Mouse (Mus musculus) cerebellum, adult 11 months (tissue): ENCODE data around the gene Gpr137.
A peak's percentile ranks its signal among the peaks of the same experiment; 100 is the strongest.

Experiments
- DNase-seq: peaks from one replicate; pipeline ENCODE4 v3.0.0; 2022

The Gpr137 gene

DNA sequence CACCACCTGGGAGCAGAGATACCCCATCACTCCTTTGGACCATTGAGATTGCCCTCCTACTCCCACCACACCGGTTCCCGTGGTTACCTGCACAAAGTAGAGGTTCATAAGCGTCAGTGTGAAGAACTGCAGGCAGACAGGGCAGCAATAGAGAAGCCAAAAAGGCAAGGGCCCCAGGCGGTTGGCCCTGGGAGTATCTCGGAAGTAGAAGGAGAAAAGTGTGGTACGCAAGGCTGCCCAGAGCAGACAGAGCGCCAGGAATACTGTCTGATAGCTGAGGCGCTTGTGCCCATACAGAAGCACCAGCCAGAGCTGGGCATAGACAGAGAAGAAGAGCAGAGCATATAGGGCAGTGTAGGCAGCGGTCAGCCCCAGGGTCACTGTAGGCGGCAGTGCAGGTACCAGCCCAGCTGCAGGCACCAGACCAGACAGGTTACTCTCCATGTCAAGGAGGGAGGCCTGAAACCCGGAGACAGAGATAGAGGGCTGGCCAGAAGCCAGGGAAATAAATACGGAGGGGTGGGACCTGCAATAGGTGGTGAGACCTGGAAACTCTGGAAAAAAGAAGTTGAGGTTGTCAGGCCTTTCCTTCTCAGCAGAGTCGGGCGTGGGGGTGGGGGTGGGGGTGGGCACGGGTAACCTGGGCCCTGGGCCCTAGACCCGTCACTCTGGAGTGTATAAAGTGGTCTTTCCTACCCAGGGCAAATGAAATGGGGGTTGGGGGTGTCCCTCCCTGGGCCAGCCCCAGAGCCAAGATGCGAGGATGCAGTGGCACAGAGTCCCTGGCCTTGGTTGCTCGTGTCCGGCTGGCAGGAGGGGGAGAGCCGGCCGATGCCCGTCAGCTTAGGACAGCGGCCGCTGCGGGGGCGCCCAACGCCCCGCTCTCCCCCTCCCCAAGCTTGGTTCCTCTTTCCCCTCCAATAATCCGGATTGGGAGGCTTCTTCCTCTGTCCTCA, 1.6 kb downstream of the Gpr137 start:
- peak; percentile 51 for DNase-seq

DNA sequence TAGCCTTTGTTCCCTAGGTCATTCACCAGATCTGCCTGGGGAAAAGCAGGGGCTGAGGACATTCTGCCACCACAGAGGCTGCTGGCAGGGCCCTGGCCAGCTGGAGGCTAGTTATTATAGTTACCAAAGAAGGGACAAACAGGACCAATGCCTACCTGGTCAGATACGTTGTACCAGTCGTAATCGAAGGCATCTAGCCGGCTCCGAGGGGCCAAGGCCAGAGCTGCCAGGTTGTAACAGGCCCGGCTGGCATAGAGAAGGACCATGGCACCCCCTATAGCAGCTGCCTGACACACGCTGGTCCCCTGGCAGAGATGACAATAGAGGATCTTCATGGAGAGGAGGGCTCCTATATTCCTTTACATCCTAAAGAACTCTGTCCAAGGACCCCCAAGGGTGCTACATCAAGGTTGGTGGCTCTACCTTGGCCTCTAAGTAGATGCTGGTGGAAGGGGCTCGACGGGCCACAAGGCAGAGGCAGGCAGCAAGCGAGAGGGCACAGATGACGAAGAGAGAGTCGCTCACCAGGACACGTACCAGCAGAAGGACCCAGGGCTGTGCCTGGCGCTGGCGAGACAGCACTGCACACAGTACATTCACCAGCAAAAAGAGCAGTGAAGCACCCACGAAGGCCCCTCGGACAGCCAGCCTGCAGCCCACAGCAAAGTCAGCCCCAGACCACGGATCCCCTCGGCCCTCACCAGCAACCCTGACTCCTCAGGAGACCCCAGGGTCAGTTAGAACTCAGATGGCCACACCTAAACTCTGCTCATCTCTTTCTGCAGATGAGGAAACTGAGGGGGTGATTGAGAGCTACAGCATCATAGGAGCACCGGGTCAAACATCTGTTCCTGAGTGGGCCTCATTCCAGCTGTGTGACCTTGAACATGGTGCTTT, 2.9 kb downstream of the Gpr137 start:
- no peak for DNase-seq

DNA sequence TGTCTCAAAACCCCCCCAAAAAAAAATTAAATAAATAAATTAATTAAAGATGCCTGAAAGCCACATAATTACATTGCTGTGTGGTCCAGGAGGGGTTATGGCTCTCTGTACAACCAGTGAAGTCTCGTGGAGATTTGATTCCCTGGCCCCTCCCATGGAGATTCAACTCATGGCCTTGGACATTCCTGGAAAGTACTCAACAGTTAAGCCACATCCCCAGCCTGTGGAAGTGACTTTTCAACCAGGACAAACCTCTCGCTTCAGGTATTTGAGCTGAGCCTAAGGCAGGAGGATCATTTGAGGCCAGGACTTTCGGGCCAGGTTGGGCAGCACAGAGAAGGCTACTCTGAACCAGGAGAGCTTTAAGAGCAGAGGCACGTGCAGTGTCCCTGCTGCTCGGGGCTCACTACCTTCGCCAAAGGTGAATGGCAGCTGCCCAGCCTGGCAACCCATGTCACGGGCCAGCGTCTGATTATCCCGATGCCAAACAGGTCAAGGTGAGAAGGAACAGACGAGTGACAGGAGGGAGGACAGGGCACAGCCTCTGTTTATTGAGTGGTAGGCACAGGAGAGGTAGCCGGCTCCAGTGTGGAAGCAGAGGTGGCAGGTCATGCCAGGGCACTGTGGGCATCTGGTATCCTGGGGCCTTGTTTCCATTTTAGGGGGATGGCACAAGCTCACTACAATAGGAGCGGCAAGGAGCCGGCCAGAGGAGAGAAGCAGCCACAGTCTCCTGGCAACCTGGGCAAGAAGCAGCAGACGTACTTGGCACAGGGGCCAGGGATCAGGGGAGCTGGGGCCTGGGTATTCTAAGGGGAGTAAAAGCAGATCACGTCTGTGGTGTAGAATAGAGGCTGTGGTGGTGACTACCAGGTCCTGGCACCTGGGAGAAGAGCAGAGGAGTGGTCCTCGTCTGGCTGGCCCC, 4.5 kb downstream of the Gpr137 start:
- peak; percentile 69 for DNase-seq

DNA sequence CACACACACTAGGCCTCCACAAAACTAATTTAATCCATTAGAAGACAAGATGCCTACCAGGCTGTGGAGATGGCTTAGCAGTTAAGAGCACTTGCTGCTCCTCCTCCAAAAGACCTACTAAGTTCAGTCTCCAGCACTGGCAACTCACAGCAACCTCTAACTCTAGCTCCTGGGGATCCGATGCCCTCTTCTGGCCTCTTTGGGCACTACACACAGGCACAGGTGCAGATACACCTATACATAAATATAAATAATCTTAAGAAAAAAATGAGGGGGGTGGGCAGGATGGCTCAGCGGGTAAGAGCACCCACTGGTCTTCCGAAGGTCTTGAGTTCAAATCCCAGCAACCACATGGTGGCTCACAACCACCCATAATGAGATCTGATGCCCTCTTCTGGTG, 6.0 kb downstream of the Gpr137 start:
- DNase-seq, result no peak

DNA sequence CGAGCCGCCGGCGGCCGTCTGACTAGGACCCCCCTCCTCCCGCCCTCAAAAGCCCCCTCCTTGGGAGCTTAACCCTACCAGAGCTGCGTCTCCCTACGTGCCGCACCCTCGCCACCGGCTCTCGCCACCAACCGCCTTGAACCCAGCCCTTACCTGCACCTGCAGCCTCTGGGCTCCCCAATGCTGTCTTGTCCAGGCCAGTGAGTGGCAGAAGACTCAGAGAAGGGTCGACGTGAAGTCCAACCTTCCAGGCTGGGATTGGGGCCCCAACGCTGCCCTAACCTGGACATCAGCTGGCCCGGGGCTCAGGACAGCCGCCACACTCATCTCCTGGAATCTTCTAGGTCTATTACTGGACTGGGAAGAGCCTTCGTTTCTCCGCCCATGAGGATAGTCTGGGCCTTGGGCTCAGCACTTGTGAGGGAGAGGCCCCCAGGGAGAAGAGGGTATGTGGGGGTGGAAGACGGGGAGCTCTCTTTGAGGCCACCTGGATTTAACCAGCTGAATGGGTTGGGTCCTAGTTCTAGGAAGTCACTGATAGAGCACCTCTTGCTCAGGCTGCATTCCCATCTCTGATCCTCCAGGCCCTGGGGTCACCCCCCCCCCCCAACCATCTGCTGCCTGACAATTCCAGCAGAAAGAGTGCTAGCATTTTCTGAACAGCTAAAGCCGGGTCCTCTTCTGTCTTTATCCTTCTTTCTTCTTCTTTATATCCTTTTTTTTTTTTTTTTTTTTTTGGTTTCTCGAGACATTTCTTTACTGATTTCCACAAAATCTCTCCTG, 7.9 kb downstream of the Gpr137 start, which contains the start of gene Kcnk4:
TSS of gene Kcnk4 (minus strand) at position 321 of the 783 bp plus-strand sequence.
- no peak for DNase-seq

DNA sequence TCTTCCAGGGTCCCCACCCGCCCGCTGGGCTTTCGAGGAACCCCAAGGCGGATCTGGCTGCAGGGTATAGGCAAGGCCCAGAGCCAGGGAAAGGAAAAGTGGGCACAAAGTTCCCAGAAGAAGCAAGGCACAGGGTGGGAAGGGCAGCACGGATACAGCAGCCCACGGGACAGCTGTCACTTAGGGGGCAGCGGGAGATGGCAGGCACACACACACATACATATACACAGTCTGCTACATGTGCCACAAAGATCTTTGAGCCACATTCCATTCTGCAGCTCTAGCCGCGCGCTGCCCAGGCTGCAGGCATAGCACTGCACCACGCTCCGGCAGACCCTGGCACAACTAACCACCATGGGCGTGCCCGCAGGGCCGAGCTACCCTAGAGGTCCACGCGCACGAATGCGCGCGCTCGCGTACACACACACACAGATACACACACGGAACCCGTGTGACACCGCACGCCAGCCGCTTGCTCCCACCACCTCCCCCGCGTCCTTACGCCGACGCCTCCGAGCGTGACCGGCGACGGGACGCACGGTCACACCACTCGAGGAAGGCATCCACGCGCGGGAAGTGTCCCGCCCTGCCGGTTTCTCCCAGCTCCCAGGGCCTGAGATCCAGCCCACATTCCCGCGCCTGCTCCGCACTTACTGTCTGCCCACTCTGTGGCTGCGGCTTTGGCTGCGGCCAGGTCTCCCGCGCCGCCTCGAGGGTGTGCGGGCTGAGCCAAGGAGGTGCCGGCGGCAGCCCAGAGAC, 8.7 kb downstream of the Gpr137 start:
- peak; percentile 70 for DNase-seq

DNA sequence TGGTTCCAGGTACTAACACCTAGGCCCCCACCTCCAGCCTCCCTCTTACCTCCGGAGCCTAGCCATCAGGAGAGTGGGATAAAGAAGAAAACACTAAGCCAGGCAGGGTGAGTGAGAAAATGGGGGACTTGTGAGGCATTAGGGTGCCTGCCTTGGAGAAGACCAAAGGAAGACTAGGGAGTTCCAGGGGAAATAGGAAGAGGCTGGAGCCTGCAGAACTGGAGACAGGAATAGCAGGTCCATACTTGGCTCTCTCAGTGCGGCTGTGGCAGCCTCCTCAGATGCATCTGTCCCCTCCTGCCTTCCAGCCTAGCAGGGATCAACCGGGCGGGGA, 9.2 kb downstream of the Gpr137 start:
- no peak for DNase-seq

DNA sequence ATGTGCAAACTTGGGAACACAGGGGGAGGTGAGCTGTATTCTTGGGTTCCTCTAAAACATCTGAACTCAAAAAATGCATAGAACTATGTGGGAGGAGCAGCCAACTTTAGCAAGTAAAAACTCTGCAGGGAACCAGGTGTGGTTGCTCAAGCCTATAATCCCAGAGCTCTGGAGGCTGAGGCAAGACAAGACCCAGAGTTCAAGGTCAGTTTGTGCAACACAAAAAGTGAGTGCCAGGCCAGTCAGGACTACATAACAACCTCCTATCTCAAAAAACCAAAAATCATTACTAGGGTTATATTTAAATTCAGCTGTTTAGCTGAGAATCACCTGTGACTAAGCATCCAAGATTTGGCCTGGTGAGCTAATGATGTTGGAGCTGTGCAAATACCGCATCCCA, 10.3 kb downstream of the Gpr137 start:
- no peak for DNase-seq

DNA sequence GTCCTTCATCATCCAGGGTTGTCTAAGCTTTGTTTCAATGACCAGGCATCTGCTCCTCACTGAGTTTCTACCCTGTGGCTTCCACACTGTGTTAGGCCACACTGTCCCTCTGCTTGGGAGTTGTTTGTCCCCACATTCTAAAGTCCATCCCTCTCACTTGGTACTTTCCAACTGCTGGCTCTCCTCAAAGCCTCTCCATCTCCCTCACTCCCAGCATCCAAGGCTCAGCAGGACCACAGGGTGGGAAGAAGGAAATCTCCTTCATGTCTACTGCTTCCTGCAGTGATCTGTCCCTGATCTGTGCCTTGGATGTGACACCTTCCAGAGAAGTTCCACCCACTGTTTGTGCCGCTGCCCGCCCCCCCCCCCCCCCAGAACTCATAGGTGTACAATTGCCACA, 11.3 kb downstream of the Gpr137 start:
- DNase-seq, result no peak

DNA sequence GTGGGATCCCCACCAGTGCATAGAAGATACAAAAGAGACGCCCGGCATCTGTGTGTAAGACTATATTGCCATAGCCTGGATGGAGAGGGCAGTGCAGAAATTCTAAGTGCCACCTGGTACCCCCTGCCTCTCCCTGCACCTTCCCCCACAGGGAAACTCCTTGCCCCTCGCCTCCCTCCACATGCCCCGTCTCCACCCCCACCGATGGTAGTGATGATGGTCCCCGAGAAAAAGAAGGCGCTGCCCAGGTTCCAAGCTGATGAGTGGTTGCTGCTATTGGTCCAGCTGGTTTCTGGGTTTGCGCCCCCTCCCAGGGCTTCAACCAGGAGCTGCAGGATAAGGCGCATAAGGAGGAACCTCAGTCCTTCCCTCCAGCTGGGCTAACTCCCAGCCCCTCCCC, 14.2 kb downstream of the Gpr137 start:
- no peak for DNase-seq

DNA sequence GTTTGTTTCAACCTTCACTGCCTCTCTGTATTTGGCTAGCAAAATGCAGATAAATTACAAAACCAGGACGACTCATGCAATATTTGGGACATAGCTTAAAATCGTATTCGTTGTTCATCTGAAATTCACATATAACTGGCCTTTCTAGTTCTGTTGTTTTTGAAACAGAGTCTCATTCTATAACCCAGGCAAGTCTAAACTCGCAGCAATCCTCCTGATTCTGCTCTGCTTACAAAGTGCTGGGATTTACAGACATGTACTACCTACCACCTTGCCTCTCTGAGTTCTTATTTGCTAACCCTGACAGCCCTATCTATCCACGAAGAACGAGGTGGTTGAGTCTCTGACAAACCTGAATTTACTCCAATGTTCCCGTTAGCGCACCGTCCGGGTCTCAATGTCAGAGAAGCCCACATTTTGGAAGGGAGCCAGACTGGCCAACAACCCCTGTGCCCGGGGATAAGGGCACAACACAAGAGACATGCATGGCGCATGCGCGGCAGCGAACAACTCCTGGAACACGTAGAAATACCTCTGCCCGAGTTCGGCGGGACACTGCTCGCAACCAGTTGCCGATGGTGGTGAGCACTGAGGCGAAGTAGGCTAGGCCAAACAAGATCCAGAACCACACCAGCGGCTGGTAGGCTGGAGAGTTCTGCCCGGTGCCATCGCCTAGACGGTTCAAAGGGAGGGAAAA, 15.6 kb downstream of the Gpr137 start:
- no peak for DNase-seq

DNA sequence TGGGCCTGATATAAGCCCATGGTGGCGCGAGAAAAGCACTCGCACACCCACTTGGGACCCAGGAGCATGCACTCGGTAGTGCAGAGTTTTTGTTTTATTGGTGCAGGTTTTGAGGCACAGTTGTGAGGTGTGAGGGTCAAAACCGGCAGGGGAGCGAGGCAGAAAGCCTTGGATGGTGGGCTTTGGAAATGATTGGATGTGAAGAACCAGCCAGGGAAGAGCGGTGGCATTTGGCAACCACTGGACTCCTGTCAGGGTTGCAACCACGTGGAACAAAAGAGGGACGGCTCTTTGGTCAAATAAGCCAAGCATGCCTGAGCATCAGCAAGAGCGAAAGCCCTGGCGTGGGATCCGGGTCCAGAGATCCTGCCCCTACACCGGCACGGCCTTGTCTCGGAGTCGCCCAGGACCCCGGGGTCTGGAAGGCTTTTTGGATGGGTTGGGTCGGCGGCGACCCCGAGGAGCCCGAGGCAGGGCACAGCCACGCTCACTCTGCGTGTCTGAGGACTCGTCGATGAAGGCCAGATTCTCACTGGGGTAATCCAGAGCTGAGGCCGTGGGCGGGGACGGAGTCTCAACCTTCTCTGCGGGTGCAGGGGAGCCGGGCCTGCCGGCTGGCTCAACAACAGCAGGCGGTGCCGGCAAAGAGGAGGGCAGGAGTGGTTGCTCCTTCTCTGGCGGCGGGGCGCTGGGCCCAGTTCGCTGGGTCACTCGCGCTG, 16.5 kb downstream of the Gpr137 start:
- DNase-seq, result no peak

DNA sequence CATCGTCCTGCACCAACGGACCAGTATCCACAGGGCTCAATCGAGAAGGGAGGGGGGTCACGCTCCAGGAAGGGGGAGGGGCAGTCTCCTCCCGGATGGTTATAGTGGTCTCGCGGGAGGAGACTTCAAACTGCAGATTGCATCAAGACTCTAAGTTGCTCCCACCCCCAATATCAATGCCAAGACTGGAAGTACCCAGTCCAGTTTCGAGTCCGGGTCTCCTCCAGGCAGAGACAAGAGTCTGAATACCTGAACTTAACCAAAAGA, 17.0 kb downstream of the Gpr137 start, which contains the start of gene Catsperz:
TSS of gene Catsperz (minus strand) at position 74 of the 267 bp plus-strand sequence.
- no peak for DNase-seq

DNA sequence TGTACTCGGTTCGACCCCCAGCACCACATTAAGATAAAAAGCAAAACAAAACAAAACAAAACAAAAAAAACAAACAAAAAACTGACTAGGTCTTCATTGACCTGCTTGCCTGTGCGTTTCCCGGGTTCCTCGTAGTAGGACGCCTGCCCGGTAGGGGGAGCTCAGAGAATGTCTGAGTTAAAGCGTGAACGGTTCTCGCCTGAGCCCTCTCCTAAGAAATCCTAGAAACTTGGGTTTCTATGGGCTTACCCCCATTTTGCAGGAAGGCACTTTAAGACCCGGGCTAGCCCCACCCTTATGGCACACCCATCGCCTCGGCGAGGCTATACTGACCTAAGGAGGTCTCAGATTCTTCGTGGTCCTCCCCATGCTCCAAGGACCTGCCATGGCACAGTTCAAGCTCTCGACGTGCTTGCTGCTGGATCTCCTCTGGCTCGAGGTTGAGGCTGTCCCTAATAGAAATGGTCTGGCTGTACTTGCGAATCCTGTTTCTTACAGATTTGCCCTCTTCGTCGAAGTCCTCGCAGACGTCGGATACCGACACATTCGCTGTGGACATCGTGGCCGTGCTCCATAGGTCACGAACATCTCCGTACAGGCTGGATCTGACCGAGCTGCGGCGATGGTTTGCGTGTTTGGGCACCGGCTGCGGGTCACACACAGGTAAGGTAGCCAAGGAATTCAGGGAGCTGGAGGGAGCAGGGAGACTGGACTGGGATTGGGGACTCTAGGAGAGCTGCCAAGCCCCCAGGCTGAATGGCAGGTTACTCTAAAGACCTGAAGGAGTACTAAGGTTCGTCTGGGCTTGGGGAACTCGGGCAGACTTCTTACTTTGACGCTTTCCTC, 17.6 kb downstream of the Gpr137 start:
- peak; percentile 87 for DNase-seq

DNA sequence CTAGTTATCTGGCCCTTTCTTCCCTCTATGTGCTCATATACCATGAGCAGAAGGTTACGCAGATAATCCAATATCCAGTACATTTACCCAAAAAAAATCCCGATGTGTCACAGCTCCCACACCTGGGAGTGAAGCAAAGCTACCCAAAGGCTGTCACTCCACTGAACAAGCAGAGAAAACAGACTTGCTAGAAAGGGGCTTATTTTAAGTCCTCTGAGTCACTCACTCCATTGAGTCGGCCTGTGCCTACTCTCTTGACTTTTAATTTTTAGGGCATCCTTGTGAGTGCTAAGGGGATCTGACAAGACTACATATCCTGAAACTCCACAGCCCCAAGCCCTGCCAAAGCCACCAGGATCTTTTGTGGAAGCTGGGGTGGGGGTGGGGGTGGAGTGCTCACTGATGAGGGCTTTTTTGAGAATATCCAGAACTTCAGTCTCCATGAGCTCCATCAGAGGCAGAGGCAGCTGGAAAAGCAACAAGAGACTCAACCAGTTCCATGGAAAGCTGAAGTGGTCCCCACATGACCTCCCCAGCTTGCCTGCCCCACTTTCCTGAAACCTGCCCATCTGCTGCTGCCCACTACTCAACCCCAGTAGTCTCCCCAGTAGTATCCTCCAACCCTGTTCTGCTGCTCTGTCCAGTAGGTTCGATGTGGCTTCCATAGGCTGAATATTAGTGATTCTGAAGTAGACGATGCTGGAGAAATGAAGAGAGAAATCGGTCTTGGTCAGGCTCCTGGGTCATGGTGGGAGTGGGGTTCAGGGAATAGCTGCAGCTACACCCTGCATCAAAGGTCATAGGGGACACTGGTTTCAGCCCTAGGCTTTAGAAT, 19.2 kb downstream of the Gpr137 start:
- DNase-seq, result no peak

DNA sequence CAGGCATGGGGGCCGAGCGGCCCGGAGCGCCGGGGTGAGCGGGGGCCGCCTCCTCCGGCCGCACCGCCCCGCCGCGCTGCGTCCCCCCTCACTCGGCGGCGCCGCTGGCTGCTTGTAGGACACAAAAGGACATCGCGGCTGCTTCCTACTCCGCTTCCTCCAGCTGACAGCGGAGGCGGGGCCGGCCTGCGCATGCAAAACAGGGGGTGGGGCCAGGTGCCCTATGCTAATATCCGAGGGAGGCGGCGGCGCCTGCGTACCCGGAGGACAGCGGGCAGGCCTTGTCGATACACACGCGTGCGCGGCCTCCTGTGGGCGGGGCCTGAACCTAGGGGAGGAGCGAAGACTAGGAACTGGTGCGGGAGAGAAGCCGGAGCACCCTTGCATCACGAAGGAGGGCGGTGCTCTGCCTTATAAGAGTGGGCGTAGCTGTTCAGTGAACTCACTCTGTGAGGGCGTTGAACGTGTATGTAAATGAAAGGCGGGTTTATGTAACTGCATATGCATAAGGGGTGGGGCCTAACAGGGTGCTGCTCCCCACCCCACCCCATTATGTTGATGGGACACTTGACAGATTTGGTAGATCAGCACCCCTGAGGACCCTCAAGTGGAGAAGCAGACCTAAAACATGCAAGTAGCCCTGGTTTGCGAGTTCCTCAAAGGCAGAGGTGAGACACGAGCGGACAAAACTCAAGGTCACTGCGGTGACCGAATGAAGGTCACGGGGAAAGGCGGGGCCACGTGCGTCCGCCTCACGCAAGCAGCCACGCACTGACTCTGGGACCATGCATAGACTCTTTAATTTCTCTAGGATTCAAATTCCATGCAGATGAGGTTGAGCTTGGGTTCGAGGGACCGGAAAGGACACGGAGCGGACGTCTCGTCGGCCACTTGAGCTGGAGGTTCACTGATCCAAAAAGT, 20.4 kb downstream of the Gpr137 start, which contains the start of gene Esrra:
TSS of gene Esrra (minus strand) at position 167 of the 921 bp plus-strand sequence.
- DNase-seq, result peak; percentile 100
